Mouse (Mus musculus) brain, embryonic 14.5 days (tissue): ENCODE measurements around the gene Mtus2. TPM values are rescaled to one million over a fixed set of nuclear protein-coding genes. Genes with fewer than 3 reads are reported as not detected.

ENCODE experiments used
- DNase-seq: peaks from one replicate; pipeline ENCODE4 v3.0.0-alpha.2; 2011; ENCODE audit warnings: low read depth
- CTCF ChIP-seq: fragments of 200-500 bp; IDR thresholded peaks from 2 replicates; pipeline ENCODE4 v1.5.1; 2012; ENCODE audit warnings: inconsistent platforms, mild to moderate bottlenecking, moderate library complexity, borderline replicate concordance; ENCODE audit not compliant: insufficient read depth, insufficient read length; ENCODE audit errors: extremely low read depth
- POLR2A ChIP-seq: fragments of 200-500 bp; IDR thresholded peaks from 2 replicates; pipeline ENCODE4 v1.6.1; 2012; ENCODE audit warnings: mild to moderate bottlenecking, inconsistent platforms, borderline replicate concordance; ENCODE audit not compliant: poor library complexity, insufficient read depth, insufficient read length, severe bottlenecking; ENCODE audit errors: extremely low read depth
- polyA plus RNA-seq: library from polyadenylated mRNA; depleted of rRNA; stranded (reverse); fragments of >200 nt; gene quantifications from 2 replicates; pipeline ENCODE4 v1.2.3, GENCODE M21; 2012

The Mtus2 gene
- polyA plus RNA-seq, 1 experiment = 28.8 TPM

GRCm38 (mm10) chr5:148181308-148181630 is 224.1 kb downstream of the Mtus2 start:
- no peak for TF ChIP-seq POLR2A
- no peak for TF ChIP-seq CTCF
- DNase-seq = no peak

- TF ChIP-seq CTCF = no peak
- TF ChIP-seq POLR2A = no peak
- no peak for DNase-seq
These were observed 224.8 kb downstream of the Mtus2 start for GRCm38 (mm10) chr5:148181901-148182300.

GRCm38 (mm10) chr5:148185898-148186297 is 228.8 kb downstream of the Mtus2 start:
- DNase-seq = no peak

GRCm38 (mm10) chr5:148191416-148191815 is 234.3 kb downstream of the Mtus2 start:
- no peak for TF ChIP-seq POLR2A
- no peak for TF ChIP-seq CTCF
- DNase-seq = no peak

More at GRCm38 (mm10) chr5:148185898-148186297, 228.8 kb downstream of the Mtus2 start:
- no peak; the same call in 1 of the 2 replicates for TF ChIP-seq CTCF
- no peak for TF ChIP-seq POLR2A

GRCm38 (mm10) chr5:148211831-148212230 is 254.7 kb downstream of the Mtus2 start:
- TF ChIP-seq POLR2A = no peak
- no peak for TF ChIP-seq CTCF
- DNase-seq = no peak

- no peak for DNase-seq
- TF ChIP-seq POLR2A = no peak
- TF ChIP-seq CTCF = no peak
These were observed 259.7 kb downstream of the Mtus2 start for GRCm38 (mm10) chr5:148216786-148217185.

GRCm38 (mm10) chr5:148222898-148223297 is 265.8 kb downstream of the Mtus2 start:
- no peak for TF ChIP-seq POLR2A
- no peak for TF ChIP-seq CTCF

GRCm38 (mm10) chr5:148224004-148224403 is 266.9 kb downstream of the Mtus2 start:
- TF ChIP-seq CTCF (no peak), POLR2A (no peak)
- no peak for DNase-seq

More at GRCm38 (mm10) chr5:148222898-148223297, 265.8 kb downstream of the Mtus2 start:
- DNase-seq = no peak

- no peak for DNase-seq
- TF ChIP-seq POLR2A = no peak
- no peak for TF ChIP-seq CTCF
These were observed 276.6 kb downstream of the Mtus2 start for GRCm38 (mm10) chr5:148233714-148234113.

- no peak for DNase-seq
- no peak for TF ChIP-seq POLR2A
- peak; percentile 57 for TF ChIP-seq CTCF
These were observed 279.5 kb downstream of the Mtus2 start for GRCm38 (mm10) chr5:148236616-148237015.

- no peak for TF ChIP-seq POLR2A
- peak; percentile 76; the same call in 1 of the 2 replicates for TF ChIP-seq CTCF
- peak; percentile 90 for DNase-seq
These were observed 281.9 kb downstream of the Mtus2 start for GRCm38 (mm10) chr5:148239067-148239466.

- no peak for DNase-seq
- no peak for TF ChIP-seq POLR2A
- no peak for TF ChIP-seq CTCF
These were observed 282.6 kb downstream of the Mtus2 start for GRCm38 (mm10) chr5:148239757-148240156.

GRCm38 (mm10) chr5:148241932-148242331 is 284.8 kb downstream of the Mtus2 start:
- no peak for TF ChIP-seq POLR2A
- TF ChIP-seq CTCF = peak; percentile 94
- DNase-seq = peak; percentile 87

- peak; percentile 38; the same call in 1 of the 2 replicates for TF ChIP-seq CTCF
- no peak for TF ChIP-seq POLR2A
- no peak for DNase-seq
These were observed 287.4 kb downstream of the Mtus2 start for GRCm38 (mm10) chr5:148244471-148244870.
